Mouse (Mus musculus): ENCODE results near the gene Setd7.

DNA sequence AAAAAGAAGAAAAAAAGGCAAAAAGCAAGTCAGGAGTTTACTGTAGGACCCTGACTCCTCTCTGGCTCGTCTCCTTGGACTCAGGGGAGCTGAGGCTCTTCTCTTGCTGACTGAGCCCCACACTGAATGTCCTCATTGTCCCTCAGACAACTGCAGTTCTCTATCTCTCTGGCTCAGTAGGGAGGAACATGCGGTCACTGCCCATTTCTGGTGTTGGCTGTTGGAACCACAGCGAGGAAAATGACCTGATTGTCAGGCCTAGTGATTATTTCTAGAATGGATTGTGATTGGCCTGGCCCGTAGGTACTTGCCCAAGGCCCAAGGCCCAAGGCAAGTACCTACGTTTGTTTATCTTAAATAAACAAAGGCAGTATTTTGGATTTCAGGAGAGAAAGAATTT, 62.0 kb downstream of the Setd7 start:
- no peak for TF ChIP-seq CTCF (IDR thresholded peaks at IDR 0.05; ENCODE audit: control insufficient read depth, insufficient read depth, low read length)
- TF ChIP-seq POLR2A (IDR thresholded peaks at IDR 0.05; ENCODE audit: borderline replicate concordance, control insufficient read depth, low read depth, low read length), result no peak
